In genomic region chr5:39453706-39454105, GRCm38 (mm10) we compare ENCODE assay signal across 17 mouse cellular contexts.
"Had no signal": no experiment of that assay in that cellular context is flagged by ENCODE, and none has a peak within 500 bp of the region (broad histone marks: within the 10 kb centered on the region; RNA-seq: fewer than 3 reads in every experiment).

No protein-coding gene starts in this region.

- H3K27ac ChIP-seq: midbrain, embryonic 10.5 days; midbrain, embryonic 12.5 days; neural tube, embryonic 13.5 days; neural tube, embryonic 15.5 days; stomach, embryonic 15.5 days had no signal

- H3K4me1 ChIP-seq: midbrain, embryonic 10.5 days; midbrain, embryonic 12.5 days; neural tube, embryonic 13.5 days; neural tube, embryonic 15.5 days; stomach, embryonic 15.5 days had no signal

- H3K4me3 ChIP-seq: midbrain, embryonic 10.5 days; midbrain, embryonic 12.5 days; myocyte; neural tube, embryonic 13.5 days; neural tube, embryonic 15.5 days; stomach, embryonic 15.5 days had no signal

- H3K27me3 ChIP-seq: midbrain, embryonic 12.5 days; neural tube, embryonic 13.5 days; neural tube, embryonic 15.5 days; stomach, embryonic 15.5 days had no signal

- H3K9me3 ChIP-seq: midbrain, embryonic 10.5 days; midbrain, embryonic 12.5 days; neural tube, embryonic 13.5 days; neural tube, embryonic 15.5 days; stomach, embryonic 15.5 days had no signal

- ATAC-seq: midbrain, embryonic 16.5 days had no signal

- H3K9ac ChIP-seq: lung, embryonic 14.5 days; midbrain, embryonic 12.5 days; neural tube, embryonic 13.5 days; neural tube, embryonic 15.5 days; stomach, embryonic 15.5 days had no signal

- DNase-seq: lung, adult 18-20 months; lung, embryonic 14.5 days; lung, postnatal 10 days; lung, postnatal 4 days; midbrain, embryonic 14.5 days; right cerebral cortex, postnatal 14 days; spleen, adult 18-20 months; thymus, adult 18-20 months; thymus, postnatal 14 days; thymus, postnatal 36 days had no signal

- H3K4me2 ChIP-seq: lung, embryonic 14.5 days; midbrain, embryonic 12.5 days; neural tube, embryonic 13.5 days; neural tube, embryonic 15.5 days; stomach, embryonic 15.5 days had no signal

- H3K36me3 ChIP-seq: midbrain, embryonic 10.5 days; midbrain, embryonic 12.5 days; neural tube, embryonic 13.5 days; neural tube, embryonic 15.5 days; stomach, embryonic 15.5 days had no signal
